Mouse (Mus musculus): ENCODE measurements at regions not wholly inside any gene's neighbourhood (a gene's known extent, or its start where the extent isn't known, plus 50 kb on each side); places are given as distances from the start of the nearest gene placed in this dataset.
A peak's percentile ranks its signal among the peaks of the same experiment; 100 is the strongest.

DNA sequence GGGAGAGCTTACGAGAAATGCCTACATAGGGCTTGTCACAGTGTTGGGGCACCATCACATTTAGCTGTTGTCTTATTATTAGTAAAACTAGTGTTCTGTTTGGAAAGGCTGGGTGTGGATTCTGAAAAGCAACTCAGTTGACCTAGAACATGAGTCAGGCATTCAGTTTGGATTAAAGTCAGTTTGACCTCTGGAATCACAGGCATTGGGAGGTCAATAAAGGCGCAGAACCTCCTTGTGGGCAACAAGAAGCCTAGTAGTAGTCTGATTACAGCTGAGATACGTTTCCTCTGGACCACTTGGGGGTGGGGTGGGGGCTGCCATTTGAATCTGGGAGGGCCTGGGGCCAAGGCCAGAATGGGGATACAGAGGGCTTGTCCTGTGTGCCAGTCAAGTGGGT is 52.1 kb upstream of the Map3k1 start:
- no peak overlapping the region for H3K27ac ChIP-seq (ENCODE audit: low read depth, low read length)
- WGBS: 85% methylated on average over 3 of the region's 3 CpGs
- no peaks in the 10 kb centered on the region for H3K9me3 ChIP-seq (ENCODE audit: control insufficient read depth, low read length)
- H3K4me1 ChIP-seq (ENCODE audit: control insufficient read depth, insufficient read depth, low read depth, low read length): no peaks in the 10 kb centered on the region
- H3K36me3 ChIP-seq (ENCODE audit: control insufficient read depth, insufficient read depth, low read length): no peaks in the 10 kb centered on the region
- no peak overlapping the region for H3K4me3 ChIP-seq (ENCODE audit: low read length)
- no peak for ATAC-seq
- H3K9ac ChIP-seq (ENCODE audit: low read depth, low read length): no peak overlapping the region
- no peaks in the 10 kb centered on the region for H3K27me3 ChIP-seq (replicated peaks; ENCODE audit: control insufficient read depth, insufficient read depth, low read length)
- H3K4me2 ChIP-seq (ENCODE audit: low read length): no peak overlapping the region

DNA sequence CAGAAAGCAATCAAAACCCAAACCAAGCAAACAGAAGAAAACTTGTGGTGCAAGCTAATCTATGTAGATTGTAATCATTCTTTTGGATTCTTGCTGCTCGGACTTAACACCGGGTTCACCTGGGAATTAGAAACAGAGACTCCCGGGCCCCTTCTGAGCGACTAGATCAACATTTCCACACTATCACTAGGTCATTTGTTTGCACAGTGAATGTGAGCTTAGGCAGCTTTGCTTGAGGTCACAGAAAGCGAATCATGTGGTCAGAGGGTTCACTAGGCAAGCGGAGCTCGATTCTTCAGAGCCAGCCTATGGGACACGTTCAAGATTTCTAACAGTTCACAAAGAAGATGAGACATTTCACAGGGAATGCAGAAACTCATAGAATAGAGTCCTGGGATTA is 53.5 kb upstream of the Map3k1 start:
- H3K4me3 ChIP-seq (ENCODE audit: low read length): no peak overlapping the region
- H3K4me2 ChIP-seq (ENCODE audit: low read length): no peak overlapping the region
- 87% methylated on average over 8 of the region's 8 CpGs for WGBS
- no peak overlapping the region for H3K9ac ChIP-seq (ENCODE audit: low read depth, low read length)
- ATAC-seq: no peak
- no peak overlapping the region for H3K27ac ChIP-seq (ENCODE audit: low read depth, low read length)
- H3K27me3 ChIP-seq (replicated peaks; ENCODE audit: control insufficient read depth, insufficient read depth, low read length): no peaks in the 10 kb centered on the region
- H3K9me3 ChIP-seq (ENCODE audit: control insufficient read depth, low read length): no peaks in the 10 kb centered on the region
- H3K4me1 ChIP-seq (ENCODE audit: control insufficient read depth, insufficient read depth, low read depth, low read length): no peaks in the 10 kb centered on the region
- no peaks in the 10 kb centered on the region for H3K36me3 ChIP-seq (ENCODE audit: control insufficient read depth, insufficient read depth, low read length)

DNA sequence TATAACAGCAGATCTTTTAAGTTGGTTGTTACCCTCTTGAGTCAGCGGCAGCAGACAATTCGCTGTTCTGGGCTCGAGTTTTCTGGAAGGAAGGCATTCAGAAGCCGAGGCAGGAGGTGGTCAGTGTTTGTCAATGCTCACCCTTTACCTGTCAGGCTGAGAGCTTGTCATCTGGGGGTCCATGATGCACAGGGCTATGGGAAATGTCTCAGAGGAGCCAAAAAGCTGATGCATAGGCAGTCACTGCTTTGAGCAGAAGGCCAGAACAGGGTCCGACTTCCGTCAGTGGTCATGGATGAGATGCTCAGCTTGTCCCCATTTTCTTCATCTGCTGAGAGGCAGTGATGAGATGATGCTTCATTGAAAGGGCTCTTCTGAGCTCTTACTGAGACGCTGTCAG is 57.2 kb upstream of the Map3k1 start:
- no peaks in the 10 kb centered on the region for H3K27me3 ChIP-seq (replicated peaks; ENCODE audit: control insufficient read depth, insufficient read depth, low read length)
- 97% methylated on average over 7 of the region's 7 CpGs for WGBS
- no peak for ATAC-seq
- no peak overlapping the region for H3K27ac ChIP-seq (ENCODE audit: low read depth, low read length)
- H3K4me1 ChIP-seq (ENCODE audit: control insufficient read depth, insufficient read depth, low read depth, low read length): peaks cover 8% of the 10 kb centered on the region; the same call in 1 of the 2 replicates
- H3K9ac ChIP-seq (ENCODE audit: low read depth, low read length): no peak overlapping the region
- H3K9me3 ChIP-seq (ENCODE audit: control insufficient read depth, low read length): no peaks in the 10 kb centered on the region
- no peaks in the 10 kb centered on the region for H3K36me3 ChIP-seq (ENCODE audit: control insufficient read depth, insufficient read depth, low read length)
- no peak overlapping the region for H3K4me2 ChIP-seq (ENCODE audit: low read length)
- no peak overlapping the region for H3K4me3 ChIP-seq (ENCODE audit: low read length)

DNA sequence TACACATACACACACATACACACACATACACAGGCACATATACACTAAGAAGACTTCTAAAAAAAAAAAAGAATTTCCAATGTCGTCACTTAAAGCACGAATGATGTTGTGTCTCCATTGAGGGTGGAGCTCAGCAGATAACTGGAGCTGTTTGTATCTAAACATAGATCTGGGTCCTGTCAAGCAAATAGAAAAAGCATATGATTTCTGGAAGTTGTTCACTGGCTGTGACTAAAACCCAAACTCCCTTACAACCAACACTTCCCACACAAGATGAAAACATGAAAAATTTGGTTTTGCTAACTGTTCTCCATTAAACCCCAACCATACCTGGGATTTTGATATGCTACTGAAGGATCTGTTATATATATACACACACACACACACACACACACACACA is 58.5 kb upstream of the Map3k1 start:
- Histone ChIP-seq H3K36me3 (ENCODE audit: control insufficient read depth, insufficient read depth, low read length) (no peaks in the 10 kb centered on the region), H3K9me3 (ENCODE audit: control insufficient read depth, low read length) (no peaks in the 10 kb centered on the region), H3K27me3 (replicated peaks; ENCODE audit: control insufficient read depth, insufficient read depth, low read length) (no peaks in the 10 kb centered on the region), H3K4me3 (ENCODE audit: low read length) (no peak overlapping the region), H3K4me2 (ENCODE audit: low read length) (no peak overlapping the region), H3K27ac (ENCODE audit: low read depth, low read length) (no peak overlapping the region), H3K4me1 (ENCODE audit: control insufficient read depth, insufficient read depth, low read depth, low read length) (peaks cover 8% of the 10 kb centered on the region; the same call in 1 of the 2 replicates), H3K9ac (ENCODE audit: low read depth, low read length) (no peak overlapping the region)
- 92% methylated on average over 2 of the region's 2 CpGs for WGBS
- ATAC-seq: no peak

DNA sequence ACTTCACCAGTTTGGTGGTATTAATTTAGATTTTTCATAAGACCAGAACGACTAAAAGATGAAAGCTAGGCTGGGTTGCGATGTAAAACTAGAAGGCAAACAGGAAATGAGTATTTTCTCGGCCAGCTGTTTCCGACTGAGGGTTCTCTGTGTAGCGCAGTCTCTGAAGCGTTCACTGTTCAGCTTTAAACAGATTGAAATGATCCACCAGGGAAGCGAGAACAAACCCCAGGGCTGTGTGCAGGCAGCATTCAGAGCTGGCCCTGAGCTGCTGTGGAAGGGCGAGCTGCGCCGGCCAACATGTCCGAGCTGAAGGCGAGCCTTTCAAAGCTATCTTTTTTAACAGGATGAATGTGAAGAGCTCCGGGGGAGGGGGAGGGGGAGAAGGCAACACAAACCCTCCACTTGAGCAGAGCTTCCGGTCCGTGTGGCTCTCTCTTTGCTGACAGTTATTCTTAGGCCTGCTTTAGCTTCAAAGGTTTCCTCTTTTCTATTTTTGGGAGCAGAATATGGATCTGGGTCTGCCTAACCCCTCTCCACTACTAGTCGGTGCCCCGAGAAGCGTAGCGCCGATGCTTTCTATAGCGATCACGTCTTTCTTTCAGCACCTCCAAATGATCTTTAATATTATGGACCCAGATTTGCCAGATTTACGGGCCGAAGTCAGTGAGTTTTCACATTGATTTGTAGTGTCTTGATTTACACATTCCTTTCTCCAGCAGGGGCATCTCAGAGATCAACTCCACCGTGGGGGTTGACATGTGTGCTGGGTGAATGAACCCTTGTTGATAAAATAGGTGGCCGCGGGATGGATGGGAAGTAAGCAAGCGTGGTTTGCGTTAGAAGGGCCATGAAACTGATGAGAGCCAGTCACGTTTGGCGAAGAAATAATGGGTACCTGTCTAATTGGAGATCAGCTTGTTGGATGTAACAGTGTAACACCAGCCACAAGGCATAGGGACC is 59.3 kb upstream of the Map3k1 start:
- Histone ChIP-seq H3K4me1 (ENCODE audit: control insufficient read depth, insufficient read depth, low read depth, low read length) (peaks cover 8% of the 10 kb centered on the region; the same call in 1 of the 2 replicates), H3K4me3 (ENCODE audit: low read length) (no peak overlapping the region; the same call in 1 of the 2 replicates), H3K9ac (ENCODE audit: low read depth, low read length) (peak overlapping the region; percentile 48; the same call in 1 of the 2 replicates), H3K27me3 (replicated peaks; ENCODE audit: control insufficient read depth, insufficient read depth, low read length) (no peaks in the 10 kb centered on the region), H3K27ac (ENCODE audit: low read depth, low read length) (peak overlapping the region; percentile 66), H3K9me3 (ENCODE audit: control insufficient read depth, low read length) (no peaks in the 10 kb centered on the region), H3K4me2 (ENCODE audit: low read length) (peak overlapping the region; percentile 43), H3K36me3 (ENCODE audit: control insufficient read depth, insufficient read depth, low read length) (no peaks in the 10 kb centered on the region)
- peak; percentile 82 for ATAC-seq
- WGBS: 46% methylated on average over 31 of the region's 31 CpGs

DNA sequence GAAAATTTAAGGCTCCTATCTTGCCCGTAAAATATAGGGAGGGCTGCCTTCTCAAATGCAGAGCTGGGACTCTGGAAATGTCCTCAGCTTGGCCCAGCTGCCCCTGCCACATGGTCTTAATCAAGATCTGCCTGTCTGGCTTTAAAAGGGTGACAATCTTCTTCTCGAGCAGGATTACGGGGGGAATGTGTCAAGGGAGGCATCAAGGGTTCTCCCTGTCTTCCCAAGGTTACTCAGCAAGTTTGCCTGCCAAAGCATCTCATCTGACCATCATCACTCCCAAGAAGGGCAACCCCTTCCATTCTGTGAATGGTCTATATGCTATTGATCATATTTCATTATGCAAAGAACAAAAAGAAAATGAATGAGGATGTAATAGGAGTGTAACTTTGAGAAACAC is 60.2 kb upstream of the Map3k1 start:
- H3K36me3 ChIP-seq (ENCODE audit: control insufficient read depth, insufficient read depth, low read length): no peaks in the 10 kb centered on the region
- H3K4me3 ChIP-seq (ENCODE audit: low read length): no peak overlapping the region
- no peak overlapping the region for H3K9ac ChIP-seq (ENCODE audit: low read depth, low read length)
- ATAC-seq: no peak
- no peak overlapping the region for H3K4me2 ChIP-seq (ENCODE audit: low read length)
- H3K4me1 ChIP-seq (ENCODE audit: control insufficient read depth, insufficient read depth, low read depth, low read length): peaks cover 8% of the 10 kb centered on the region; the same call in 1 of the 2 replicates
- H3K27me3 ChIP-seq (replicated peaks; ENCODE audit: control insufficient read depth, insufficient read depth, low read length): no peaks in the 10 kb centered on the region
- WGBS: 69% methylated on average over 3 of the region's 3 CpGs
- H3K27ac ChIP-seq (ENCODE audit: low read depth, low read length): no peak overlapping the region
- no peaks in the 10 kb centered on the region for H3K9me3 ChIP-seq (ENCODE audit: control insufficient read depth, low read length)

DNA sequence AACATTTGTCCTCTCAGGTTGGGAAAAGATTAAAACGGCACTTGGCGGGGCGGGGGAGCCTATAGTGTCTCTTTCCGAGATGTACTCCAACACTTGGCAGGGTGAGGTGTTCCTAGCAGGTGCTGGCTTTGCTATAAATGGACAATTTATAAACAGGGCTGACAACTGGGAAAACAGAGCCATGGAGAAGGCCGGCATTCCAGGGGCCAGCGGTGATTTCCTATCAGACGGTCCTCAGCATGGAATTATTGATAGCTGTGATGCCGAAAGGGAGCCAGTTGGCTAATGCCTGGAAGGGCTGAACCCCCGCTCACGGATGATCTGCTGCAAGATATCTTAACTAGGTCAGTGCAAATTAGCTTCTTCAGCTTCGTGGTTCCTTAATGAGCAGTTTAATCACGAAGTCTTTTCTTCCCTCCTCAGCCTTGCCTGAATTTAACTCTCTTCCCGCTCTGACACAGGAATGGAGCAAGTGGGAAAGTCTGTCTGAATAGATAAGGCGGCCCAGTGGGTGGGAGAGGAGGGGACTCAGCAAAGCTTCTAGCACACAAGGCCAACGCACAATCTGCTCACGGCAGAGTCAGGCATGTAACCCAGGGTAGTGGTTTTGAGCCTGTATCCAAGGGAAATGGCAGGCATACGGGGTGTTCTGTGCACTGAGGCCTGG is 61.1 kb upstream of the Map3k1 start:
- Histone ChIP-seq H3K27ac (ENCODE audit: low read depth, low read length) (peak overlapping the region; percentile 65), H3K4me3 (ENCODE audit: low read length) (no peak overlapping the region), H3K27me3 (replicated peaks; ENCODE audit: control insufficient read depth, insufficient read depth, low read length) (no peaks in the 10 kb centered on the region), H3K9me3 (ENCODE audit: control insufficient read depth, low read length) (no peaks in the 10 kb centered on the region), H3K36me3 (ENCODE audit: control insufficient read depth, insufficient read depth, low read length) (no peaks in the 10 kb centered on the region), H3K9ac (ENCODE audit: low read depth, low read length) (no peak overlapping the region), H3K4me1 (ENCODE audit: control insufficient read depth, insufficient read depth, low read depth, low read length) (peaks cover 8% of the 10 kb centered on the region; the same call in 1 of the 2 replicates), H3K4me2 (ENCODE audit: low read length) (peak overlapping the region; percentile 14; the same call in 1 of the 2 replicates)
- WGBS: 31% methylated on average over 17 of the region's 17 CpGs
- ATAC-seq: peak; percentile 69

DNA sequence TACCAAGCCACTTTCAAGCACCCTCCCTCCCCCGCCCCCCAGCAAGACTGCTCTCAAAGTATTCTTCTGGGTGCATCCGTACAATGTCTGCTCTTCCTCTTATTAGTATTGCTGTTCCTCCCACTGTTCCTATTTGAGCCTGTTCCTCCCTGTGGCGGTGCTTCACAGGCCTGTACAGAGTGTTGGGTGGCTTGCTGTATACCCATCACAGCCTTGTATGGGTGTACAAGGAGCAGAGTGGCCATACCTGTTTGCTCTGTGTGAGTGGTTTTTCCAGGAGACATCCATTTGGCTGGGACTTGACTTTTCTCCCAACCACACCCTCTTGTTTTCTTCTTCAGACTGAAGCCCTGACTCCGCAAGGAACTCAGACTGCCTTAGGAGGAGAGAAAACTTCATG is 61.7 kb upstream of the Map3k1 start:
- H3K36me3 ChIP-seq (ENCODE audit: control insufficient read depth, insufficient read depth, low read length): no peaks in the 10 kb centered on the region
- no peak overlapping the region for H3K4me3 ChIP-seq (ENCODE audit: low read length)
- H3K27ac ChIP-seq (ENCODE audit: low read depth, low read length): peak overlapping the region; percentile 42
- no peak overlapping the region for H3K9ac ChIP-seq (ENCODE audit: low read depth, low read length)
- H3K4me1 ChIP-seq (ENCODE audit: control insufficient read depth, insufficient read depth, low read depth, low read length): peaks cover 8% of the 10 kb centered on the region; the same call in 1 of the 2 replicates
- no peak for ATAC-seq
- H3K4me2 ChIP-seq (ENCODE audit: low read length): no peak overlapping the region
- no peaks in the 10 kb centered on the region for H3K9me3 ChIP-seq (ENCODE audit: control insufficient read depth, low read length)
- H3K27me3 ChIP-seq (replicated peaks; ENCODE audit: control insufficient read depth, insufficient read depth, low read length): no peaks in the 10 kb centered on the region
- WGBS: 83% methylated on average over 4 of the region's 4 CpGs
